ENCODE assay signal across 8 mouse cellular contexts in genomic region chr9:66349144-66349859, GRCm38 (mm10). TPM values are rescaled to one million over a fixed set of nuclear protein-coding genes. Genes with fewer than 3 reads are reported as not detected.
DNase-seq lines count a peak whose midpoint lies in the region; ATAC-seq and TF ChIP-seq lines count a peak whose summit lies in the region.

No protein-coding gene starts in this region.

- no peak for TF ChIP-seq EP300 in ES-Bruce4 (IDR thresholded peaks at IDR 0.05; ENCODE audit: insufficient read depth, low read depth, low read length)

- 37% methylated on average over 8 of the region's 8 CpGs for WGBS in forebrain, embryonic 16.5 days
- 16% methylated on average over 8 of the region's 8 CpGs for WGBS in liver, embryonic 15.5 days (ENCODE audit: insufficient replicate concordance)

- no peaks in the 10 kb centered on the region for H3K4me1 ChIP-seq in ES-Bruce4 (ENCODE audit: control insufficient read depth, insufficient read depth, low read length)
- H3K4me1 ChIP-seq in forebrain, embryonic 16.5 days (replicated peaks; ENCODE audit: control insufficient read depth, insufficient read depth, low read length), result peaks cover 16% of the 10 kb centered on the region
- H3K4me1 ChIP-seq in liver, embryonic 15.5 days (replicated peaks), result peaks cover 54% of the 10 kb centered on the region

- H3K4me2 ChIP-seq in forebrain, embryonic 16.5 days (ENCODE audit: low read length), result peak overlapping the region; percentile 85
- peak overlapping the region; percentile 86 for H3K4me2 ChIP-seq in liver, embryonic 15.5 days

- intact Hi-C loops in heart, postnatal 36 days (cut with DNase I), result no loop called here
- intact Hi-C loops in left cerebral cortex, postnatal 4 days (cut with DNase I), result loop anchor here (5.0 kb wide), 1 partner anchor 42 kb away; no protein-coding TSS in a partner anchor

- H3K27me3 ChIP-seq in ES-Bruce4 (ENCODE audit: control insufficient read depth, insufficient read depth, low read length, poor library complexity, severe bottlenecking), result no peaks in the 10 kb centered on the region
- H3K27me3 ChIP-seq in forebrain, embryonic 16.5 days (replicated peaks; ENCODE audit: control insufficient read depth, insufficient read depth, low read length), result no peaks in the 10 kb centered on the region
- no peaks in the 10 kb centered on the region for H3K27me3 ChIP-seq in liver, embryonic 15.5 days

- ATAC-seq in forebrain, embryonic 16.5 days, result no peak
- peak; percentile 57 for ATAC-seq in liver, embryonic 15.5 days (ENCODE audit: insufficient read depth)

- no peak for TF ChIP-seq POLR2A in ES-Bruce4 (IDR thresholded peaks at IDR 0.05; ENCODE audit: insufficient read depth, low read length)

- peak; percentile 62 for DNase-seq in heart, adult 11 months
- DNase-seq in heart, postnatal 36 days, result no peak
- DNase-seq in frontal cortex, adult 2 months (ENCODE audit: extremely low spot score in 1 of 2, low spot score in 1 of 2), result no peak
- DNase-seq in left cerebral cortex, postnatal 4 days, result no peak
- DNase-seq in embryo, embryonic 10.5 days (ENCODE audit: low spot score), result no peak

- H3K4me3 ChIP-seq in ES-Bruce4 (ENCODE audit: low read depth, low read length), result peak overlapping the region; percentile 87
- peak overlapping the region; percentile 99 for H3K4me3 ChIP-seq in forebrain, embryonic 16.5 days (replicated peaks; ENCODE audit: low read length)
- H3K4me3 ChIP-seq in liver, embryonic 15.5 days (replicated peaks), result peak overlapping the region; percentile 95

- peak overlapping the region; percentile 15; the same call in 1 of the 2 replicates for H3K27ac ChIP-seq in ES-Bruce4 (ENCODE audit: insufficient read depth, low read length)
- peak overlapping the region; percentile 98; the same call in 1 of the 2 replicates for H3K27ac ChIP-seq in forebrain, embryonic 16.5 days (ENCODE audit: low read length)
- H3K27ac ChIP-seq in liver, embryonic 15.5 days (replicated peaks), result peak overlapping the region; percentile 99

- no peak for TF ChIP-seq CTCF in ES-Bruce4 (IDR thresholded peaks at IDR 0.05; ENCODE audit: low read depth, low read length)

- peak overlapping the region; percentile 85 for H3K9ac ChIP-seq in ES-Bruce4 (ENCODE audit: low read depth, poor library complexity, severe bottlenecking)
- H3K9ac ChIP-seq in forebrain, embryonic 16.5 days (replicated peaks; ENCODE audit: low read depth, low read length), result peak overlapping the region; percentile 99
- peak overlapping the region; percentile 99 for H3K9ac ChIP-seq in liver, embryonic 15.5 days

- H3K9me3 ChIP-seq in ES-Bruce4 (replicated peaks; ENCODE audit: control insufficient read depth, insufficient read depth, low read length, poor library complexity, severe bottlenecking), result no peaks in the 10 kb centered on the region
- H3K9me3 ChIP-seq in forebrain, embryonic 16.5 days (ENCODE audit: control insufficient read depth, low read length), result no peaks in the 10 kb centered on the region
- H3K9me3 ChIP-seq in liver, embryonic 15.5 days (replicated peaks), result no peaks in the 10 kb centered on the region

- H3K36me3 ChIP-seq in ES-Bruce4 (ENCODE audit: control insufficient read depth, insufficient read depth, low read length, poor library complexity, severe bottlenecking), result no peaks in the 10 kb centered on the region
- H3K36me3 ChIP-seq in forebrain, embryonic 16.5 days (ENCODE audit: control insufficient read depth, insufficient read depth), result no peaks in the 10 kb centered on the region
- peaks cover 4% of the 10 kb centered on the region for H3K36me3 ChIP-seq in liver, embryonic 15.5 days (replicated peaks)

RNA-seq across cellular contexts. Expression of gene Herc1, which starts 0.9 kb away (rescaled TPM):
- total RNA-seq in heart, postnatal 36 days (2021), result 10 to 100 TPM; 36.8 to 40.2 TPM
- polyA plus RNA-seq in ES-Bruce4 (2011; ENCODE audit: insufficient read depth, insufficient read length, low read depth, missing spikeins), result 39.9 and 47.2 TPM in 2 replicates
- polyA plus RNA-seq in forebrain, embryonic 16.5 days (2015; fragmentation: Nextera tagmentation; extraction: Ambion mirVana), result 54.6 and 59.9 TPM in 2 replicates
- polyA plus RNA-seq in liver, embryonic 15.5 days (2015; fragmentation: Nextera tagmentation; extraction: Ambion mirVana), result 27.3 and 30.6 TPM in 2 replicates
- 64.9 and 68.6 TPM in 2 replicates for polyA plus RNA-seq in frontal cortex, adult 2 months (2012; rRNA removed)
- 100 to 1,000 TPM; 125 to 130 TPM for total RNA-seq in left cerebral cortex, postnatal 4 days (2021)

Comparison
In these comparisons a context has a peak if more than half of its experiments do, and no peak if none do; other contexts are left out.
1. H3K27ac ChIP-seq: peak in every context shown above with its lines; median percentile 99 in liver, embryonic 15.5 days; 98 in forebrain, embryonic 16.5 days; 15 in ES-Bruce4.